ENCODE assay signal across 9 mouse cellular contexts in genomic region chr8:106887336-106888189, GRCm38 (mm10). TPM values are rescaled to one million over a fixed set of nuclear protein-coding genes. Genes with fewer than 3 reads are reported as not detected.
DNase-seq lines count a peak whose midpoint lies in the region; ATAC-seq lines count a peak whose summit lies in the region.
"Had no signal": no experiment of that assay in that cellular context is flagged by ENCODE, and none has a peak within 500 bp of the region (broad histone marks: within the 10 kb centered on the region; RNA-seq: fewer than 3 reads in every experiment).

No protein-coding gene starts in this region.

- no peak overlapping the region for H3K4me3 ChIP-seq in limb, embryonic 10.5 days
- no peak overlapping the region for H3K4me3 ChIP-seq in midbrain, embryonic 15.5 days
- H3K4me3 ChIP-seq: embryonic facial prominence, embryonic 13.5 days had no signal

- no peaks in the 10 kb centered on the region for H3K27me3 ChIP-seq in limb, embryonic 10.5 days (ENCODE audit: low read depth, poor library complexity, severe bottlenecking)
- no peaks in the 10 kb centered on the region for H3K27me3 ChIP-seq in midbrain, embryonic 15.5 days (replicated peaks)
- H3K27me3 ChIP-seq: embryonic facial prominence, embryonic 13.5 days had no signal

- H3K36me3 ChIP-seq in limb, embryonic 10.5 days = peaks cover 62% of the 10 kb centered on the region
- peaks cover 21% of the 10 kb centered on the region; the same call in 1 of the 2 replicates for H3K36me3 ChIP-seq in midbrain, embryonic 15.5 days (replicated peaks)

- ATAC-seq in inflammation-experienced regulatory T-cells, adult 6 months = peak; percentile 81
- ATAC-seq in midbrain, embryonic 15.5 days (replicated peaks) = peak; percentile 67; the same call in 1 of the 2 replicates

- peak; percentile 46 to 76 for DNase-seq in urinary bladder, postnatal 36 days (ENCODE audit: low spot score in 2 of 2)
- DNase-seq in urinary bladder, adult 2 months (ENCODE audit: low spot score) = no peak
- DNase-seq in cerebellum, adult 9-11 months = peak; percentile 59
- DNase-seq in frontal cortex, adult 2 months (ENCODE audit: extremely low spot score in 1 of 2, low spot score in 1 of 2) = peak; percentile 41 to 90
- peak; percentile 77 for DNase-seq in limb, embryonic 10.5 days (ENCODE audit: low spot score)
- peak; percentile 39 to 72 for DNase-seq in spleen, postnatal 14 days (ENCODE audit: low spot score in 2 of 2)

- WGBS in limb, embryonic 10.5 days = 55% methylated on average over 5 of the region's 5 CpGs
- WGBS in midbrain, embryonic 15.5 days = 46% methylated on average over 5 of the region's 5 CpGs

- H3K9ac ChIP-seq in midbrain, embryonic 15.5 days = no peak overlapping the region
- H3K9ac ChIP-seq: embryonic facial prominence, embryonic 13.5 days had no signal

- H3K4me2 ChIP-seq in midbrain, embryonic 15.5 days = no peak overlapping the region
- H3K4me2 ChIP-seq: embryonic facial prominence, embryonic 13.5 days had no signal

- peaks cover 16% of the 10 kb centered on the region for H3K4me1 ChIP-seq in limb, embryonic 10.5 days
- H3K4me1 ChIP-seq in midbrain, embryonic 15.5 days = peaks cover 12% of the 10 kb centered on the region

- H3K9me3 ChIP-seq in limb, embryonic 10.5 days (replicated peaks) = no peaks in the 10 kb centered on the region
- no peaks in the 10 kb centered on the region for H3K9me3 ChIP-seq in midbrain, embryonic 15.5 days
- H3K9me3 ChIP-seq: embryonic facial prominence, embryonic 13.5 days had no signal

- H3K27ac ChIP-seq in limb, embryonic 10.5 days = no peak overlapping the region
- H3K27ac ChIP-seq in midbrain, embryonic 15.5 days = no peak overlapping the region
- H3K27ac ChIP-seq: embryonic facial prominence, embryonic 13.5 days had no signal

RNA-seq across cellular contexts. Expression of gene Utp4, which starts 5.9 kb away (rescaled TPM):
- 24.7 and 30.2 TPM in 2 replicates for polyA plus RNA-seq in urinary bladder, adult 2 months (2012; rRNA removed)
- polyA plus RNA-seq in frontal cortex, adult 2 months (2012; rRNA removed) = 27.4 and 28.9 TPM in 2 replicates
- 10 to 100 TPM; 42.0 to 52.6 (median 48.3) TPM for polyA plus RNA-seq in inflammation-experienced regulatory T-cells, adult 6 months (2017; shearing (Covaris generic))
- polyA plus RNA-seq in limb, embryonic 10.5 days (2016; fragmentation: Nextera tagmentation; extraction: Ambion mirVana) = 84.7 and 107 TPM in 2 replicates
- 42.6 and 44.6 TPM in 2 replicates for polyA plus RNA-seq in midbrain, embryonic 15.5 days (2015; fragmentation: Nextera tagmentation; extraction: Ambion mirVana)

RNA-seq across cellular contexts. Expression of gene Has3, which starts 17.5 kb away (rescaled TPM):
- 3.1 TPM in 2 replicates for polyA plus RNA-seq in urinary bladder, adult 2 months (2012; rRNA removed)
- 0.78 and 0.90 TPM in 2 replicates for polyA plus RNA-seq in frontal cortex, adult 2 months (2012; rRNA removed)
- polyA plus RNA-seq in inflammation-experienced regulatory T-cells, adult 6 months (2017; shearing (Covaris generic)) = under 1 TPM; 0.18 to 0.50 (median 0.30) TPM
- 0.06 and 0.13 TPM in 2 replicates for polyA plus RNA-seq in limb, embryonic 10.5 days (2016; fragmentation: Nextera tagmentation; extraction: Ambion mirVana)
- polyA plus RNA-seq in midbrain, embryonic 15.5 days (2015; fragmentation: Nextera tagmentation; extraction: Ambion mirVana) = 1.3 and 1.4 TPM in 2 replicates

RNA-seq across cellular contexts. Expression of gene Sntb2, which starts 48.0 kb away (rescaled TPM):
- 26.8 and 28.9 TPM in 2 replicates for polyA plus RNA-seq in urinary bladder, adult 2 months (2012; rRNA removed)
- polyA plus RNA-seq in frontal cortex, adult 2 months (2012; rRNA removed) = 6.0 and 6.8 TPM in 2 replicates
- polyA plus RNA-seq in inflammation-experienced regulatory T-cells, adult 6 months (2017; shearing (Covaris generic)) = 1 to 10 TPM; 3.3 to 6.0 (median 4.8) TPM
- polyA plus RNA-seq in limb, embryonic 10.5 days (2016; fragmentation: Nextera tagmentation; extraction: Ambion mirVana) = 15.8 and 15.9 TPM in 2 replicates
- 5.2 and 5.8 TPM in 2 replicates for polyA plus RNA-seq in midbrain, embryonic 15.5 days (2015; fragmentation: Nextera tagmentation; extraction: Ambion mirVana)
